Comparison of ENCODE assay signal across 13 mouse cellular contexts in the genomic region with DNA sequence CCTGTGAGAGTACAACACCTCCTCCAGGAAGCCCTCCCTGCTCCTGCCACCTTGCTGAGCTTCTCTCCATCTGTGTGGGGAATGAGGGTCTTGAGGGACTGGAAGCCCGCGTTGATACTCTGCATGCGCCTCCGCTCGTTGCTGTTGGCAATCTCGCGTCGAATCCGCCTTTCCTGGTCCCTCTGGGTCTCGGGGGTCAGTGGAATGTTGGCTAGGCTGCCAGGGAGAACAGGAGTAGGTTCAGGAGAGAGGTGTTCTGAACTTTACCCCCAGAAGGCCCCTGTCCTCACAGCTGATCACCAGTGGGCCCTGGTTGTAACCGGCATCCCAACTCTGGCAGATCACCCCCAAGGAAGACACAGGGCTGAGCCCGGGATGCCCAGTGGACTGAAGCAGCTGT. TPM values are rescaled to one million over a fixed set of nuclear protein-coding genes. Genes with fewer than 3 reads are reported as not detected.
A peak's percentile ranks its signal among the peaks of the same experiment; 100 is the strongest.
DNase-seq lines count a peak whose midpoint lies in the region; ATAC-seq and TF ChIP-seq lines count a peak whose summit lies in the region.
"Had no signal": no experiment of that assay in that cellular context is flagged by ENCODE, and none has a peak within 500 bp of the region (broad histone marks: within the 10 kb centered on the region; RNA-seq: fewer than 3 reads in every experiment).

No protein-coding gene starts in this region.

- H3K4me1 ChIP-seq in kidney, postnatal 0 days (replicated peaks; ENCODE audit: insufficient read depth, low read length): peaks cover 10% of the 10 kb centered on the region
- peaks cover 36% of the 10 kb centered on the region for H3K4me1 ChIP-seq in embryonic facial prominence, embryonic 12.5 days
- H3K4me1 ChIP-seq in limb, embryonic 12.5 days (replicated peaks): peaks cover 42% of the 10 kb centered on the region
- H3K4me1 ChIP-seq in stomach, embryonic 15.5 days: peaks cover 50% of the 10 kb centered on the region

- no peaks in the 10 kb centered on the region for H3K27me3 ChIP-seq in kidney, postnatal 0 days (ENCODE audit: insufficient read depth, low read length)
- H3K27me3 ChIP-seq in embryonic facial prominence, embryonic 12.5 days: no peaks in the 10 kb centered on the region
- H3K27me3 ChIP-seq in limb, embryonic 12.5 days: no peaks in the 10 kb centered on the region
- no peaks in the 10 kb centered on the region for H3K27me3 ChIP-seq in stomach, embryonic 15.5 days (replicated peaks)
- H3K27me3 ChIP-seq: hindbrain, embryonic 15.5 days; neural tube, embryonic 15.5 days had no signal

- H3K36me3 ChIP-seq in kidney, postnatal 0 days (ENCODE audit: insufficient read depth, low read length): peaks cover 10% of the 10 kb centered on the region; the same call in 1 of the 2 replicates
- peaks cover 39% of the 10 kb centered on the region for H3K36me3 ChIP-seq in embryonic facial prominence, embryonic 12.5 days
- H3K36me3 ChIP-seq in limb, embryonic 12.5 days: peaks cover 49% of the 10 kb centered on the region
- peaks cover 18% of the 10 kb centered on the region; the same call in 1 of the 2 replicates for H3K36me3 ChIP-seq in stomach, embryonic 15.5 days

- no peak overlapping the region for H3K4me3 ChIP-seq in kidney, postnatal 0 days (replicated peaks; ENCODE audit: low read depth, low read length)
- no peak overlapping the region for H3K4me3 ChIP-seq in embryonic facial prominence, embryonic 12.5 days
- H3K4me3 ChIP-seq in limb, embryonic 12.5 days (replicated peaks): no peak overlapping the region
- no peak overlapping the region for H3K4me3 ChIP-seq in stomach, embryonic 15.5 days (replicated peaks)
- H3K4me3 ChIP-seq: hindbrain, embryonic 15.5 days; neural tube, embryonic 15.5 days had no signal

- TF ChIP-seq CTCF in kidney, postnatal 0 days (IDR thresholded peaks at IDR 0.05; ENCODE audit: low read depth): no peak

- H3K9ac ChIP-seq in kidney, postnatal 0 days (ENCODE audit: low read depth, low read length): 0 out of 2 replicates have a peak overlapping the region, but pooled peaks have one; percentile 37
- no peak overlapping the region for H3K9ac ChIP-seq in embryonic facial prominence, embryonic 12.5 days
- no peak overlapping the region for H3K9ac ChIP-seq in limb, embryonic 12.5 days (replicated peaks)
- no peak overlapping the region for H3K9ac ChIP-seq in stomach, embryonic 15.5 days
- H3K9ac ChIP-seq: hindbrain, embryonic 15.5 days; neural tube, embryonic 15.5 days had no signal

- no peak for ATAC-seq in kidney, postnatal 0 days (replicated peaks; ENCODE audit: low FRiP score, low read depth)
- ATAC-seq in embryonic facial prominence, embryonic 12.5 days (ENCODE audit: insufficient number of reproducible peaks, insufficient read depth, low FRiP score, low TSS enrichment): no peak
- no peak for ATAC-seq in limb, embryonic 12.5 days (ENCODE audit: insufficient number of reproducible peaks, insufficient read depth, low FRiP score, low TSS enrichment, low read depth)
- ATAC-seq in stomach, embryonic 15.5 days (ENCODE audit: insufficient read depth, low FRiP score, low read depth): no peak

- 93% methylated on average over 12 of the region's 12 CpGs for WGBS in kidney, postnatal 0 days
- WGBS in embryonic facial prominence, embryonic 12.5 days: 79% methylated on average over 12 of the region's 12 CpGs
- 86% methylated on average over 12 of the region's 12 CpGs for whole genome bisulfite sequencing in limb, embryonic 12.5 days
- WGBS in stomach, embryonic 15.5 days: 89% methylated on average over 12 of the region's 12 CpGs

- H3K4me2 ChIP-seq in kidney, postnatal 0 days (ENCODE audit: low read length): no peak overlapping the region
- H3K4me2 ChIP-seq in embryonic facial prominence, embryonic 12.5 days (replicated peaks): no peak overlapping the region
- H3K4me2 ChIP-seq in limb, embryonic 12.5 days: peak overlapping the region; percentile 37; the same call in 1 of the 2 replicates
- H3K4me2 ChIP-seq in stomach, embryonic 15.5 days: no peak overlapping the region
- H3K4me2 ChIP-seq: hindbrain, embryonic 15.5 days; neural tube, embryonic 15.5 days had no signal

- no peak for DNase-seq in kidney, postnatal 0 days (ENCODE audit: low spot score)
- no peak for DNase-seq in kidney, postnatal 14 days
- DNase-seq in embryo, embryonic 11 days: no peak
- no peak for DNase-seq in thymus, postnatal 25 days
- DNase-seq: adrenal gland, postnatal 14 days; kidney, postnatal 10 days; right cerebral cortex, adult 18-20 months had no signal

- no peak overlapping the region for H3K27ac ChIP-seq in kidney, postnatal 0 days
- peak overlapping the region; percentile 93 for H3K27ac ChIP-seq in embryonic facial prominence, embryonic 12.5 days
- H3K27ac ChIP-seq in limb, embryonic 12.5 days: peak overlapping the region; percentile 95
- H3K27ac ChIP-seq in stomach, embryonic 15.5 days: 0 out of 2 replicates have a peak overlapping the region, but pooled peaks have one; percentile 83
- H3K27ac ChIP-seq: hindbrain, embryonic 15.5 days; macrophage; neural tube, embryonic 15.5 days had no signal

- no peaks in the 10 kb centered on the region for H3K9me3 ChIP-seq in kidney, postnatal 0 days (replicated peaks; ENCODE audit: low read length)
- H3K9me3 ChIP-seq in embryonic facial prominence, embryonic 12.5 days: no peaks in the 10 kb centered on the region
- H3K9me3 ChIP-seq in limb, embryonic 12.5 days: no peaks in the 10 kb centered on the region
- no peaks in the 10 kb centered on the region for H3K9me3 ChIP-seq in stomach, embryonic 15.5 days
- H3K9me3 ChIP-seq: hindbrain, embryonic 15.5 days; neural tube, embryonic 15.5 days had no signal

RNA-seq across cellular contexts. Expression of gene Tfap4, which starts 7.8 kb away (rescaled TPM):
- polyA plus RNA-seq in kidney, postnatal 0 days (2015; fragmentation: Nextera tagmentation; extraction: Ambion mirVana): 17.2 and 19.6 TPM in 2 replicates
- polyA plus RNA-seq in embryonic facial prominence, embryonic 12.5 days (2016; fragmentation: Nextera tagmentation; extraction: Ambion mirVana): 27.8 and 31.5 TPM in 2 replicates
- polyA plus RNA-seq in limb, embryonic 12.5 days (2016; fragmentation: Nextera tagmentation; extraction: Ambion mirVana): 29.1 and 31.0 TPM in 2 replicates
- polyA plus RNA-seq in stomach, embryonic 15.5 days (2015; fragmentation: Nextera tagmentation; extraction: Ambion mirVana): 20.3 and 22.4 TPM in 2 replicates

RNA-seq across cellular contexts. Expression of gene Srl, which starts 10.3 kb away (rescaled TPM):
- polyA plus RNA-seq in kidney, postnatal 0 days (2015; fragmentation: Nextera tagmentation; extraction: Ambion mirVana): 8.5 and 11.6 TPM in 2 replicates
- polyA plus RNA-seq in embryonic facial prominence, embryonic 12.5 days (2016; fragmentation: Nextera tagmentation; extraction: Ambion mirVana): 29.5 and 31.9 TPM in 2 replicates
- polyA plus RNA-seq in limb, embryonic 12.5 days (2016; fragmentation: Nextera tagmentation; extraction: Ambion mirVana): 36.9 and 40.7 TPM in 2 replicates
- polyA plus RNA-seq in stomach, embryonic 15.5 days (2015; fragmentation: Nextera tagmentation; extraction: Ambion mirVana): 9.3 and 13.7 TPM in 2 replicates

RNA-seq across cellular contexts. Expression of gene Glis2, which starts 42.6 kb away (rescaled TPM):
- 74.6 and 78.8 TPM in 2 replicates for polyA plus RNA-seq in kidney, postnatal 0 days (2015; fragmentation: Nextera tagmentation; extraction: Ambion mirVana)
- polyA plus RNA-seq in embryonic facial prominence, embryonic 12.5 days (2016; fragmentation: Nextera tagmentation; extraction: Ambion mirVana): 33.0 and 33.4 TPM in 2 replicates
- polyA plus RNA-seq in limb, embryonic 12.5 days (2016; fragmentation: Nextera tagmentation; extraction: Ambion mirVana): 28.4 and 32.6 TPM in 2 replicates
- 27.9 and 30.6 TPM in 2 replicates for polyA plus RNA-seq in stomach, embryonic 15.5 days (2015; fragmentation: Nextera tagmentation; extraction: Ambion mirVana)
